Mouse (Mus musculus) lung, embryonic 16.5 days (tissue): ENCODE data around the gene Gm8267. TPM values are rescaled to one million over a fixed set of nuclear protein-coding genes. Genes with fewer than 3 reads are reported as not detected.
"Not testable (repeated sequence)": the region's sequence is repeated elsewhere in the genome, so short reads cannot be mapped to it uniquely, and the experiment has no call there.

Experiments used
- ATAC-seq: fragments of 200-750 bp; cut with Nextera tagmentation; 2 replicates; pipeline ENCODE4 v1.8.0; 2017; ENCODE audit warnings: low read depth, mild to moderate bottlenecking, moderate library complexity
- H3K27ac ChIP-seq: fragments of 300-500 bp; sonication (generic); 2 replicates; pipeline ENCODE4 v1.5.1; 2014; ENCODE audit warnings: mild to moderate bottlenecking, control low read depth, low read length
- H3K27me3 ChIP-seq: fragments of 300-500 bp; sonication (generic); 2 replicates; pipeline ENCODE4 v1.6.1; 2014; ENCODE audit warnings: low read depth, low read length, mixed read lengths; ENCODE audit not compliant: control insufficient read depth, insufficient read depth
- H3K36me3 ChIP-seq: fragments of 300-500 bp; sonication (generic); 2 replicates; pipeline ENCODE4 v1.6.1; 2014; ENCODE audit warnings: low read length; ENCODE audit not compliant: control insufficient read depth, insufficient read depth
- H3K4me1 ChIP-seq: fragments of 300-500 bp; sonication (generic); replicated peaks from 2 replicates; pipeline ENCODE4 v1.6.1; 2014; ENCODE audit warnings: low read length, mixed read lengths; ENCODE audit not compliant: control insufficient read depth, insufficient read depth
- H3K4me2 ChIP-seq: fragments of 300-500 bp; sonication (generic); 2 replicates; pipeline ENCODE4 v1.6.1; 2014; ENCODE audit warnings: low read depth, low read length, control low read depth
- H3K4me3 ChIP-seq: fragments of 300-500 bp; sonication (generic); 2 replicates; pipeline ENCODE4 v1.5.1; 2014; ENCODE audit warnings: mild to moderate bottlenecking, low read length, control low read depth
- H3K9ac ChIP-seq: fragments of 300-500 bp; sonication (generic); 2 replicates; pipeline ENCODE4 v1.6.1; 2014; ENCODE audit warnings: low read length, control low read depth
- H3K9me3 ChIP-seq: fragments of 300-500 bp; sonication (generic); 2 replicates; pipeline ENCODE4 v1.6.1; 2016; ENCODE audit warnings: low read length; ENCODE audit not compliant: control insufficient read depth
- WGBS: fragments of 180-500 bp; shearing (Covaris S2); extraction: QIAGEN DNeasy Blood & Tissue Kit; methylation state at CpG from one replicate; pipeline ENCODE4 v1.1.7; 2014; 5-methylcytosine and 5-hydroxymethylcytosine counted together
- polyA plus RNA-seq: library from polyadenylated mRNA; unstranded; fragments of >200 nt; fragmentation: Nextera tagmentation; extraction: Ambion mirVana; gene quantifications from 2 replicates; pipeline ENCODE4 v1.2.1, GENCODE M21; 2015

Gm8267 gene
- polyA plus RNA-seq: not detected in 2 replicates

DNA sequence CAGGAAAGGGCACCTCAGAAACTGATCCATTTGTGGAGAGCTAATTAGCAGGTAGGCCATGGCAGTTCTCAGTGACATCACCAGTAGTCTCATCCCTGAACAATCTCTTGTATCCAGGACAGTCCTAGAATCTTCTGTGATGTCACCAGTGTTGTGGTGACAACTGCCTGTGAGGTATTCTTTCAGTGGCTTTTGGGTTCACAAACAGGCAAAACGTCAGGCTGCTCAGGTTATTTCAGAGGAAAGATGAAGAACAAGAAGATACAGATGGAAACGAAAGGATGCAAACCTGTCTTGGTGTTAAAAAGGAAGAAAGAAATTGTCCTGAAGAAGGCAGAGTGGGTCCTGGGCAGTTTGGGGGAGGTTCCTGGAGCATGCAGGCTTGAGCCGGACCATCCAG lies at the start of gene Gm8267:
Gene Gm8267, minus strand, starts transcription at position 101 of the 400 bp plus-strand sequence.
- H3K27me3 ChIP-seq: no peaks in the 10 kb centered on the region
- H3K4me1 ChIP-seq: no peaks in the 10 kb centered on the region
- H3K9ac ChIP-seq: no peak within 1 kb of the TSS
- no peak within 1 kb of the TSS for H3K4me3 ChIP-seq
- no peak within 1 kb of the TSS for H3K4me2 ChIP-seq
- WGBS: 61% methylated on average over 3 of the region's 3 CpGs
- no peaks in the 10 kb centered on the region for H3K36me3 ChIP-seq
- ATAC-seq: no peak
- H3K9me3 ChIP-seq: no peaks in the 10 kb centered on the region
- H3K27ac ChIP-seq: no peak within 1 kb of the TSS

- not testable (repeated sequence) for H3K9ac ChIP-seq, H3K4me2 ChIP-seq, H3K4me3 ChIP-seq, ATAC-seq, H3K36me3 ChIP-seq, H3K27me3 ChIP-seq, H3K9me3 ChIP-seq, H3K4me1 ChIP-seq, H3K27ac ChIP-seq
- 50% methylated on average over 2 of the region's 2 CpGs for WGBS
Measured at GRCm38 (mm10) chr14:44789537-44790382, 39.6 kb upstream of the Gm8267 start.

DNA sequence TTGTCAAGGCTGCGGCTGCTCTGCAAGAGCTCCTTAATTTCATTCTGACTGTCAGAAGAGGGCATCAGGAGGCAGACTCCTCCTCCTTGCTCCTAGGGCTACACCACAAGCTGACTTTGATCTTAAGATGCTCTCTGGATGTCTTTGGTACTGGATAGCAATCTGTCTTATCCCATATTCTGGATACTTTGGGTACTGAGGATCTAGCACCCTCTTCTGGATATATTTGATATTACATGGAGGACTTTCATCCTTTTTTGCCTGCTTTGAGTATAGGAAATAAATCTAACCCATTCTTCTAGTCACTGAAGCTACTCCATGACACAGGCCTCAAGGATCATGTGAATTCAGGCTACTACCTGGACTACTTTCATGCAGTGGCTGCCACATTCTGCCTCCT lies 7.4 kb downstream of the Gm8267 start:
- 25% methylated on average over 1 of the region's 1 CpGs for WGBS
- not testable (repeated sequence) for H3K9ac ChIP-seq, H3K27me3 ChIP-seq, ATAC-seq, H3K27ac ChIP-seq, H3K4me1 ChIP-seq, H3K4me2 ChIP-seq, H3K4me3 ChIP-seq, H3K9me3 ChIP-seq, H3K36me3 ChIP-seq

GRCm38 (mm10) chr14:44730711-44731110 lies 19.4 kb downstream of the Gm8267 start:
- H3K4me1 ChIP-seq, H3K27me3 ChIP-seq, H3K4me2 ChIP-seq, H3K36me3 ChIP-seq, H3K27ac ChIP-seq, H3K9ac ChIP-seq, H3K9me3 ChIP-seq, ATAC-seq, H3K4me3 ChIP-seq: not testable (repeated sequence)

GRCm38 (mm10) chr14:44706356-44706755 lies 43.8 kb downstream of the Gm8267 start, which contains the start of gene Gm8257:
Gm8257 (minus strand) TSS chr14:44706456.
- not testable (repeated sequence) for H3K27ac ChIP-seq, H3K27me3 ChIP-seq, H3K4me2 ChIP-seq, H3K9ac ChIP-seq, H3K4me3 ChIP-seq, H3K4me1 ChIP-seq, H3K36me3 ChIP-seq, H3K9me3 ChIP-seq, ATAC-seq
- 65% methylated on average over 3 of the region's 3 CpGs for WGBS

Other genes starting within 250 kb of the Gm8267 start
- gene Gm17093, start 232.1 kb downstream of the Gm8267 start, polyA plus RNA-seq: not detected in 2 replicates
- gene Gm8247, start 167.2 kb downstream of the Gm8267 start, polyA plus RNA-seq: not detected in 2 replicates
- gene Gm5624, start 122.4 kb downstream of the Gm8267 start, polyA plus RNA-seq: not detected in 2 replicates
- not detected in 2 replicates for gene Gm8257, start 43.9 kb downstream of the Gm8267 start, polyA plus RNA-seq
- 0.06 TPM in 1 of 2 replicates, not detected in the other for gene Ptgdr, start 109.0 kb upstream of the Gm8267 start, polyA plus RNA-seq
- gene Ptger2, start 237.9 kb upstream of the Gm8267 start, polyA plus RNA-seq: 5.2 and 5.3 TPM in 2 replicates